ENCODE assay signal across 8 mouse cellular contexts in the genomic region with DNA sequence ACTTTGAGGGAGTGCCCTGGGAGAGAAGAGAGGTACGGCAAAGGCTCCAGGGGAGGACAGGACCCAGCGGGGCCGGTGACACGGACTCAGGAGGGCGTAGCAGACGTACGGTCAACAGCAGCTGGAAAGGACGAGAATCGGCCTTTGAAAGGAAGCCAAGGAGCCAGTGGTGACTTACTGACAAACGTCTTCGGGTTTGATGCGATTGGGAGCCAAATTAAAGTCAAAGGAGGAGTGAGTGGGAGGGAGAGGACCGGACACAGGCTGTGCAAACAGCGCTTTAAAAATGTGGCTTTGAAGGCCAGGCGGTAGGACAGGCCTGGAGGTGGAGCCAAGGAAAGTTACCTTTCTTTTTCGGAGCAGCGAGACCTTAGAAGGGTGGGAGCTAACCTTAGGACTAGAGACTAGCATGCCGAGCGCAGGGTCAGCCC.
DNase-seq lines count a peak whose midpoint lies in the region; ATAC-seq lines count a peak whose summit lies in the region.

No protein-coding gene starts in this region.

- H3K9ac ChIP-seq in heart, embryonic 14.5 days (ENCODE audit: low read length), result peak overlapping the region; percentile 40; the same call in 1 of the 2 replicates
- H3K9ac ChIP-seq in liver, embryonic 12.5 days, result peak overlapping the region; percentile 33; the same call in 1 of the 2 replicates

- H3K9me3 ChIP-seq in heart, embryonic 14.5 days (ENCODE audit: control insufficient read depth, low read length), result no peaks in the 10 kb centered on the region
- H3K9me3 ChIP-seq in liver, embryonic 12.5 days (replicated peaks), result no peaks in the 10 kb centered on the region

- peak; percentile 54 for DNase-seq in ovary, postnatal 36 days (ENCODE audit: low spot score)
- no peak for DNase-seq in ovary, postnatal 14 days (ENCODE audit: low spot score)
- no peak for DNase-seq in right cerebral cortex, postnatal 25 days
- DNase-seq in gastrocnemius, postnatal 14 days, result no peak

- H3K4me1 ChIP-seq in heart, embryonic 14.5 days (ENCODE audit: control insufficient read depth in 2 of 2, insufficient read depth in 2 of 2, low read length in 2 of 2), result peaks cover 15 to 23% of the 10 kb centered on the region in 2 experiments
- H3K4me1 ChIP-seq in liver, embryonic 12.5 days, result peaks cover 93% of the 10 kb centered on the region

- H3K4me3 ChIP-seq in heart, embryonic 14.5 days (ENCODE audit: control insufficient read depth in 1 of 2, insufficient read depth in 1 of 2, low read depth in 1 of 2, low read length in 2 of 2), result peak overlapping the region; percentile 21 to 29
- peak overlapping the region; percentile 27 for H3K4me3 ChIP-seq in liver, embryonic 12.5 days

- H3K27me3 ChIP-seq in heart, embryonic 14.5 days (ENCODE audit: control insufficient read depth, insufficient read depth, low read length), result 0 out of 2 replicates have a peak, but pooled peaks cover 3% of the 10 kb centered on the region
- H3K27me3 ChIP-seq in liver, embryonic 12.5 days (replicated peaks), result no peaks in the 10 kb centered on the region

- H3K36me3 ChIP-seq in heart, embryonic 14.5 days (ENCODE audit: control insufficient read depth, insufficient read depth, low read length), result no peaks in the 10 kb centered on the region
- no peaks in the 10 kb centered on the region for H3K36me3 ChIP-seq in liver, embryonic 12.5 days

- ATAC-seq in heart, embryonic 14.5 days (ENCODE audit: insufficient number of reproducible peaks, insufficient read depth, low FRiP score, low read depth), result no peak; the same call in 1 of the 2 replicates
- ATAC-seq in liver, embryonic 12.5 days, result no peak
- no peak for ATAC-seq in activated CD4-positive, CD25-positive, alpha-beta regulatory T cell, adult 4 months
- ATAC-seq in megakaryocyte, adult 5-6 weeks (ENCODE audit: poor library complexity, severe bottlenecking), result no peak

- intact Hi-C loops in gastrocnemius, postnatal 14 days (cut with DNase I; ENCODE audit: low total_unique reads), result no loop called here

- 15% methylated on average over 19 of the region's 19 CpGs for WGBS in heart, embryonic 14.5 days
- WGBS in liver, embryonic 12.5 days (ENCODE audit: insufficient replicate concordance), result 42% methylated on average over 19 of the region's 19 CpGs

- peak overlapping the region; percentile 54 for H3K4me2 ChIP-seq in heart, embryonic 14.5 days (ENCODE audit: low read length)
- H3K4me2 ChIP-seq in liver, embryonic 12.5 days, result peak overlapping the region; percentile 48

- no peak overlapping the region for H3K27ac ChIP-seq in heart, embryonic 14.5 days (replicated peaks in 1 of 2; ENCODE audit: control insufficient read depth in 1 of 2, insufficient read depth in 1 of 2, low read depth in 2 of 2, low read length in 2 of 2)
- H3K27ac ChIP-seq in liver, embryonic 12.5 days, result peak overlapping the region; percentile 50
